Mouse (Mus musculus): Measurements from ENCODE around the gene Hlf. TPM values are rescaled to one million over a fixed set of nuclear protein-coding genes. Genes with fewer than 3 reads are reported as not detected.

Gene Hlf
- total RNA-seq, 2 experiments from 2014 or later = 8.9 to 14.8 TPM

DNA sequence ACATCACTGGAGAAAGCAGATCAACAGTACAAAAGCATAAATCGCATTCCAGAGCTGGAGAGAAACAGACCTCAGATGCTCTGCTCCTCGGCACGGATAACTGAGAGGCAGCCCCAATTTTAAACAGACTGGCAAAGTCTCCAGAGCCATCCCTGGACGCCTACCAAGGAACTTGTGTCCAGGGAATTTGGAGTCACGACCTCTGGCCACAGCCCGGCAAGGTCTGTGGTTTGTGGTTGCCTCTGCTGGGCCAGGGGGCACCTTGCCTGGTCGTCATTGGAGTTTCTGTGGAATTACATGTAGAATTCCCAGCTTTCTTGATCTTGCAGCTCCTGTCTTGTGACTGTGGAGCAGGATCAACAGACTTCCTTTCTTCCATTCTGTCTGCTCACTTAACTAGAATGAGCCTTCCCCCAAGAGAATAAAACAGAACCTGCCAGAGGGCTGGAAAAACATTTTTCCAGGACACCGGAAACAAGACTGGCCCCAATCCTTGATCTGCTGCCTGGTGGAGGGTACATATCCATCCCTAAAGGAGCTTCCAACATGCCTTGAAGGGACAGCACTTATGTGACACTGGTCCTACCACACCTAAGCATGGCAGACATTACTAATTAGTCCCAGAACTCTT is 19.1 kb downstream of the Hlf start:
- no peak for DNase-seq (ENCODE audit: low spot score in 2 of 2)

DNA sequence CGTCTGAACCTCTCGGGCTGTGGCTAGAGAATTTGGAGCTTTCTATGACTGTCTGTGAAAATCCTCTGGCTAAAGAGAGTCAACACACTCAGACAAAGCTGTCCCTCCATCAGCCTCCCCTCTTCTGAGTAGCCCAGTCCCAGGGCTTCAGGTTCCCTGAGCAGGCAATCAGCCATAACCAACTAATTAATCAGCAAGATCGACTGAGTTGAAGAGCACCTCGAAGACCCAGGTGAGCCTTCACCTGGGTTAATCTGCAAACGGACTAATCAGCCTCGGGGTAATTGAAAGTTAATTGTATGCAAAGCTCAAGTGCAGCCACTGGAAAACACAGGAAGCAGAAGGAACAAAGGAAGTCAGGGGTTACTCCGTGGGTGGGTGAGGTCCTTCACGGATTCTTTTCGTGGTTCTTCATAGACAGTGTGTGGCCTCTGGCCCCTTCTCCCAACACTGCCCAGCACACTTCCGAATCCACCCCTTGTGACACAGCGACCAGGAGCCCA is 19.9 kb downstream of the Hlf start:
- DNase-seq (ENCODE audit: low spot score in 2 of 2) = no peak

GRCm38 (mm10) chr11:90370367-90370766 is 20.3 kb downstream of the Hlf start:
- DNase-seq (ENCODE audit: low spot score in 2 of 2) = no peak

GRCm38 (mm10) chr11:90369605-90370004 is 21.1 kb downstream of the Hlf start:
- peak; percentile 74 to 81 for DNase-seq (ENCODE audit: low spot score in 2 of 2)

DNA sequence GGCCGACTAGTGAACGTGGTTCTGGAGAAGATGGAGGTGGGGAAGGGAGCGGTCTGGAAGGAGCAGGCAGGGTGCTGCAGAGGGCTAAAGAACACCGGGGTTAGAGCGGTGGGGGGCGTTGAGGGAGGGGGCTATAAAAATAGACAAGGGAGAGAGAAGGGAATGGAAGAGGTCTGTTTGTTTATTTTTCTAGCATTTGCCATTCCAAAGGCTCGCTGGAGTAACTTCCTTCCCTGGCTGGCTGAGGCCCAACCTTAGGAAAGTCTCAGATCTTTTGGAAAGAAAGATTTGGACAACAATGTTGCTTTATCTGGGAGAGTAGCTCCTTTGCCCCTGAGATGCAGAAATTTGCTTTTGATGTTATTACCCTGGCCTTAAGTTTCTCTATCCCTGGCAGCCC is 21.6 kb downstream of the Hlf start:
- no peak for DNase-seq (ENCODE audit: low spot score in 2 of 2)

DNA sequence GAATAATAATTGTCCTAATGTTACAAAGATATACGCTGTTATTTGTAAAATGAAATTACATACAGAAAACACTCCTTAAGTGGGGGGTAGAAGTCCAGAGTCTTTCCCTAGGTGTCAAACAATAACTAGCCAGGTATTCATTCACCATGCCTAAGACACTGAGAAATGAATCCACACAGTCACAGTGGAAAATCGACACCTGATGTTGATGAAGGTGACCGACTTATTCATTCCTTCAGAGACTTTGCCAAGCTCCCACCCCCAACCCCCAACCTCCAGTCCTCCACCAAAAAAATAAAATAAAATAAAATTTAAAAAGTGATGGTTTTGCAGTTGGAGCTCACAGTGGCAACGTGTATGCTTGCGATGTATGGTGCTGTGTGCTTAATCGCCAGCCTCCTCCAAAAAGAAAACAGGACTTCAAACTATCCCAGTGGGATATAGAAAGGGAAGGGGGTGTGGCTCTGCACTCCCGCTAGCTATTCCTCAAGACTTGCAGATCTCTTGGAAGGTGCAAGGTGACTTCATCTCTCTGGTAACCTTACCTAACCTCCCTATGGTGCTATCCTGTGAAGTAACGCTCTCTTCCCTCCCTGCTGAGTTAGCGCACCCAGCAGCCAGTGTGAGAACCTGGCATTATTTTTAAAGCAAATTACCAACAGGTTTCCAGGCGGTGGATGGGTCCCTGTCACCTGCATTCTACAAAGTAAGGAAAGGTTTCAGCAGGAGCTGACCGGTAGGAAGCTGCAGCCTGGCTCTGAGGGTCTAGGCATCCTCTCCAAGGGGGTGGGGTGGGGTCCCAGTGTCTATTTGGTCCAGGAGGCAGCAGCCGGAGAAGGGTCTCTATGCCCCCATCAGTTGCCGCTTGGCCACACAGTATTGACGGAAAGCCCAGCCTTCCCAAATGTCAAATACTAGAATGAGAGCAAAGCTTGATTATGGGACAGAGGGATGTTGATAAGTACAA is 22.5 kb downstream of the Hlf start:
- no peak for DNase-seq (ENCODE audit: low spot score in 2 of 2)

DNA sequence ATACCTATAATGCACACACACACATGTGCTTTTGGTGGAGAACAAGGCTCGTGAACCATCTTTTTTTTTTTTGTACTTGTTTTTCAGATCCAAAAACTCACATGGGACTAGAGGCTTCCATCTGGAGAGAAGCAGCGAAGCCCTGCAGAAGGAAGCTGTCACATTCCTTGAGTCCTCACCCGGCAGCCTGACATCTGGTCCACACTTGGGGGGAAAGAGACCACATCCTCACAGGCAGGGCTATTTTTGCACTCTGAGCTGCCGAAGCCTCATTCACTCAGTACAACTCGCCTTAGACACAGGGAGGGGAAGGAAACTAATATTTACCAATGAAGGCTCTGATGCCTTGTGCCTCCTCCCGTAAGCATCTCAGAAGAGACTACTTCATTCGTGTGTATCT is 25.8 kb downstream of the Hlf start:
- no peak for DNase-seq (ENCODE audit: low spot score in 2 of 2)

DNA sequence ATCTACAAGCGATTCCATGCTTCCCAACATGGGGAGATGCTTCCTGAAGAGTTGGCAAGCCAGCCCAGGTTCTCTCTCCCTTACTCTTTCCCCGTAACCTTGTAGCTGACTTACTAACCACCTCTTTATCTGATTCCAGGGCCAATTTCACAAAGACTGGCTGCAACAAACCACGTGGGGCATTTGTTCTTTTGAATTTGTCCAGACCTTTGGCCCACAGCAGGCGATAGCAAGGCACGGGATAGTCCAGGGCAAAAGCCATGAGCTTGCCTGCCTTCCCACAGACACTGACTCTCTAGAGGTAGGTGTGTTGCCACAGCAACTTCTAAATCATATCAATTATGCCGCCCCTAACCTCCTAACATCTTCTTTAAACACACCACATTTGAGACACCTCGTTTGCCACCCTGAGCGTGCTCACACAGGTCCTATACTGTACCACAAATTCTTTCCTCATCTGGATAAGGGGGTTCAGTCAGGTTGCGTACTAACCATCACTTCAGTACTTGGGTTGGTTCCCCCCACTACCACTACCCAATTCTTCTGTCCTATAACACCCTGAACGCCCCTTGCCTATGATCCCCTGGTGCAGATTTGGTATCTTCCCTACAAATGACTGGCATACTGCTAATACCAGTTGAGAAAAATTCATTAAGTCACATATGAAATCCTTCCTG is 26.7 kb downstream of the Hlf start:
- no peak for DNase-seq (ENCODE audit: low spot score in 2 of 2)

DNA sequence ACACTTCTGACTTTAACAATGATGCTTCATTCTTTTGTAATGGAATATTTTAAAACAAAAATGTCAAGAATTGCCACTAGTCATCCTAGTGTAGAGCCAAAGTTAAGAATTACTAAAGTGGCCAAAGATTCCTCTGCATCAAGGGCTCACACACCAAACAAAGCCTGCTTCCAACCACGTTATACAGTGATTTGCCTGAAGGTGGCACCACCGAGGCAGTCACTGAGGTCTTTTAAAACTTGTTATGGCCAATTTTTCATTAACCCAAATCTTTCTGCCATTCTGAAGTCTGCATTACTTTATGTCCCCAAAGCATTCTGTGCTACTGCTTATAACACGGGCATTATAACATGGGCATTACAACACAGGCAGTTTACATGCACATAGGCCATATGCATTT is 27.3 kb downstream of the Hlf start:
- DNase-seq (ENCODE audit: low spot score in 2 of 2) = peak; percentile 42 to 51

DNA sequence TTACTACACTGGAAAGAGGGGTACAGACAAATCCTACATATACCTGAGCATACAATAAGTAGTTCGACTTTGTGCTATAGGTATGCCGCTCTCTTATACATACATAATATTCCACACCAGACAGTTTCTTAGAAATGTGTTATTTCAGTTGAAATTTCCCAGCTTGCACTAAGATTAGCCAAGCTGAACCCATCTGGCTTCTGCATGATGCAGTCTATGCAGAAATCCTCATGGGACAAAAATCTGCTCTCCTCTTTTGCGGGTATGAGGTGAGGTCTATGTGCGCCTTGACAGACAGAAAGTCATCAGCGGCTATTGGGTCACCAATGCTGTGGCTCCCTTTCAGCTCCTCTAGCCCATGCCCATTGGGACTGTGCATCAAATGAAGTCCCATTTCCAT is 30.2 kb downstream of the Hlf start:
- no peak for DNase-seq (ENCODE audit: low spot score in 2 of 2)

- DNase-seq (ENCODE audit: low spot score in 2 of 2) = no peak
Observed at GRCm38 (mm10) chr11:90358063-90358462, 32.6 kb downstream of the Hlf start.

DNA sequence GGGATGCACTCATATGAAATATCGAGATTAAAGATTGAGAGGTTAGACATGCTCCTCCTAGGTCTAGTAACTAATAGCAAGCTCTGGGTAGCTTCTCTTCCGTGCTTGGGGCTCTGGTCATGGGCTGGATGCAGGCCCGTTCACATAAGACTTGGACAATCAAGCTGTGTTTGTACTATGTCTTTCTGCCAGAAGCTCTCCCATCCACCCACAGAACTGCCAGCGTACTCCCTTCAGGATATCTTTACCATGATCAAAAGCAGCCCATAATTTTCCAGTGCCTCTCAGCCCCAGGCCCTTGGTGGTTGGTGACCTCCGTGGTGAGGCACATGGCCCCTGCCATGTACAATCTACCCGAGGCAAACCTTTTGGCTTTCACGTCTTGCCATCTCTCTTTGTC is 33.3 kb downstream of the Hlf start:
- no peak for DNase-seq (ENCODE audit: low spot score in 2 of 2)

DNA sequence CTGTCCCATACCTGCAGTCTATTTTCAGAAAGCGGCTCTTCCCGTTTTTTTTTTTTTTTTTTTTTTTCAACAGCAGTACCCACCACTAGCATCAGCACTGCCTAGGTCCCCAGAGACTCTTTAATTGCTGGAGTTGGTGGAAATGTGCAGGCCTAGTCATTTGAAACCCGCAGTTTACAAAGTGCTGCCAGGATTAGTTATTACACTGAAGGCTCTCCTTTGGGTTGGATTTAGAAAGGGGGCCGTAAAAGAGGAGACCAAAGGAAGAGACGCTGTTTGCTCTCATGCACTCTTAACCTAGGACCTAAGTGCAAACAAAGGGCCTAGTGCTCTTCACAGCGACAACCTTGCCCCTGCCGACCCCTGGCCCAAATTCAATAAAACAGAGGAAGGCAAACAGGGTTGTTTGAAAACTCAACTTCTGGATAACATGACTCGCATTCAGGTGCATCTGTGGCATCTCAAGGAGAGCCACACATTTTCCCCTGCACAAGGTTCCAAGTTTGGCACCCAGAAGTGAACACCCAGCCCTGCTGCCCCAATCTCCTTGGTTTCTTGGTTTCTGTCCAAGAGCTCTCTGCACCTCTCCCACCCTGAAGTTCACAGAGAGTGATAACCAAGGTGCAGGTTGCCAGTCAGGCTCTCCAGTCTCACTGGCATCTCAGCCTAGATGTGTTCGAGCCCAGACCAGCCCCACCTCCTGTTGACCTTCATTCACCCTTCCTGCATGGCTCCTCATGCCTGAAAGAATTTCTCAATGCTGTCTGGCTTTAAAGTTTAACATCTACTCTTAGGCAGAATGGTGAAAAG is 34.0 kb downstream of the Hlf start:
- no peak for DNase-seq (ENCODE audit: low spot score in 2 of 2)

- DNase-seq (ENCODE audit: low spot score in 2 of 2) = no peak
Observed at GRCm38 (mm10) chr11:90356036-90356435, 34.7 kb downstream of the Hlf start.

DNA sequence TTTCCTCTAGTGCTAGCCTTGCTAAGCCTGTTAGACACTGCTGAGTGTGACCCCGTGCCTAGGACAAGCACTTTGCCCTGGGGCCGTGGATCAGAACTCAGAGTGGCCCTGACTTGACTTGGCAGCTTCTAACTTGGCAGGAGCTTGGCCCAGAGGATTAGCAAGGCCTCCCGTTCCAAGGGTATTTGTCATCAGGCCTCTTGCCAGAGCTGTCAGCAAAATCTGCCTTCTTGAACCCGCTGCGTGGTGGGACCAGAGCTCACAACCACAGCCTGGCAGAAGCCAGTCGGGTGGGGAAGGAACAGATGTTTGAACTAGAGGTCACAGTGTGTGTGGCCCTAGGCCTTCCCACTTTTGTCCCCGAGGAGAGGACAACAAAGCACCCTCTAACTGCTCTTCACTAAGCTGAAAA is 35.4 kb downstream of the Hlf start:
- peak; percentile 64 to 67 for DNase-seq (ENCODE audit: low spot score in 2 of 2)

DNA sequence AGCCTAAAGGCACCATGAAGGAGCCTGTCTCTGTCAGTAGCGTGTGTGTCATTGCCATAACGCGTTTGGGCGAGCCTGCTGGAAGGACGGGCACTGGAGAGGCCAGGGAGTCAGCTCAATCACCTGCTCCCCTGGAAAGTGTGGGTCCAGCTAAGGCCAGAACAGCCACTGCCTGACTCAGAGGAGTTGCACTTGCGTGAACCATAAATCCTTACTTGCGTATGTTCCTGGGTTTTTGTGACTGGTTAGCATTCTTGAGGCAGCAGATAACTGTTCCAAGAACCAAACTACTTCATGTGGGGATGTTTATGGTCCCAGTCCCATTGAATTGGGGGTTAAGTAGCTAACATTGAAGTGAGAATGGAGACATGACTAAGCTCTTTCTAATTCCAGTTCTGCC is 38.0 kb downstream of the Hlf start:
- no peak for DNase-seq (ENCODE audit: low spot score in 2 of 2)

GRCm38 (mm10) chr11:90350153-90350512 is 40.6 kb downstream of the Hlf start:
- no peak for DNase-seq (ENCODE audit: low spot score in 2 of 2)

DNA sequence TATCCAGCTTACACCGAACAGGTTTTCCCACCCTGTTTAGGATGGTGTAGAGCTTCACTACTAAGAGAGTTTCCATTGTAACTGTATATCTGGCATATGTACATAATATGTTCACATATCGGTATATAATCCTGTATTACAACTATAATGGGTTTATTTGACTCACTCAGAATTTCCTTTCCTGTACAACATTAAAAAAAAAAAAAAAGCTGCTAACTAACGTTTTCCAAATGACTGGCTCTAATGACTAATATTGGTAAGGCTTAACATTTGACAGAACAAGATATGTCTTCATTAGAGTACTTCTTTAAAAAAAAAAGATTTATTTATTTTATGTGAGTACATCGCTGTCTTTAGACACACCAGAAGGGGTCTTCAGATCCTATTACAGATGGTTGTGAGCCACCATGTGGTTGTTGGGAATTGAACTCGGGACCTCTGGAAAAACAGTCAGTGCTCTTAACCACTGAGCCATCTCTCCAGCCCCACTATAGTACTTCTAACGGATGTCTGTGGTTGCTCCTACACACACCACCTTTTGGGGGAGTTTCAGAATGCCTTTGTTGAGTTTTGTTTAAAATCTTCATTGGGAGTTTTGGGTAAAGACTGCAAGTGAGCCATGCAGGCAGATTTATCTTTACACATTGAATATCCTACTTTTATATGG is 41.1 kb downstream of the Hlf start:
- DNase-seq (ENCODE audit: low spot score in 2 of 2) = no peak

- no peak for DNase-seq (ENCODE audit: low spot score in 2 of 2)
Observed at GRCm38 (mm10) chr11:90347667-90348459, 42.8 kb downstream of the Hlf start.

DNA sequence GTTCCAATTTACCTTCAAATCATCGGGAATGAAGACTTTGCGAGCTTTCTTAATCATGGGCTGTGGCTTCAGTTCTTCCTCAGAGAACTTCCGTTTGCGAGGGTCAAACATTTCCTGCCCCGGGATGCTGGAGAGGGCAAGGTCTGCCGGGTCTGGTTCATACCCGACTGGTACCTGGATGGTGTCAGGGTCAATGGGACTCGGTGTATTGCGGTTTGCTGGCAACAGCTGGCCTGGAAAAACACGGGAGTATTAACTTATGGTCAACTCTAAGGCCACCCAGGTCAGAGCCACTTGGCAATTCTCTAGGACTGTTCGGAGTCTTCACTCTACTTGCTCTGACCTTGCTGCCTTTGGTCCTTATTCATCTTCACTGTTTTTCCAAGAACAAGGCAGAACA is 44.9 kb downstream of the Hlf start:
- DNase-seq (ENCODE audit: low spot score in 2 of 2) = no peak

Data from adrenal gland, adult 18-20 months (tissue).